Mouse (Mus musculus) hindbrain, embryonic 11.5 days (tissue): Measurements from ENCODE around the gene Ehd1. TPM values are rescaled to one million over a fixed set of nuclear protein-coding genes. Genes with fewer than 3 reads are reported as not detected.

ENCODE experiments used
- ATAC-seq: fragments of 200-750 bp; cut with Nextera tagmentation; 2 replicates; pipeline ENCODE4 v1.8.0; 2017; ENCODE audit warnings: mild to moderate bottlenecking, moderate TSS enrichment, moderate library complexity; ENCODE audit not compliant: low FRiP score
- DNase-seq: peaks from one replicate; pipeline ENCODE4 v3.0.0-alpha.2; 2015; ENCODE audit warnings: low spot score
- H3K27ac ChIP-seq: fragments of 300-500 bp; sonication (generic); 2 replicates; pipeline ENCODE4 v1.5.1; 2014; ENCODE audit warnings: mild to moderate bottlenecking, low read depth, low read length
- H3K27me3 ChIP-seq: fragments of 300-500 bp; sonication (generic); 2 replicates; pipeline ENCODE4 v1.6.1; 2014; ENCODE audit warnings: mild to moderate bottlenecking, low read length, moderate library complexity, mixed read lengths; ENCODE audit not compliant: control insufficient read depth, insufficient read depth
- H3K36me3 ChIP-seq: fragments of 300-500 bp; sonication (generic); 2 replicates; pipeline ENCODE4 v1.6.1; 2014; ENCODE audit warnings: mild to moderate bottlenecking, low read length, moderate library complexity, mixed read lengths; ENCODE audit not compliant: control insufficient read depth, insufficient read depth
- H3K4me1 ChIP-seq: fragments of 300-500 bp; sonication (generic); replicated peaks from 2 replicates; pipeline ENCODE4 v1.6.1; 2014; ENCODE audit warnings: low read length, mixed read lengths; ENCODE audit not compliant: control insufficient read depth, insufficient read depth
- H3K4me2 ChIP-seq: fragments of 300-500 bp; sonication (generic); replicated peaks from 2 replicates; pipeline ENCODE4 v1.6.1; 2014; ENCODE audit warnings: mild to moderate bottlenecking, low read depth, low read length
- H3K4me3 ChIP-seq: fragments of 300-500 bp; sonication (generic); 2 replicates; pipeline ENCODE4 v1.5.1; 2014; ENCODE audit warnings: low read depth, low read length
- H3K9ac ChIP-seq: fragments of 300-500 bp; sonication (generic); 2 replicates; pipeline ENCODE4 v1.6.1; 2014; ENCODE audit warnings: low read depth, low read length
- H3K9me3 ChIP-seq: fragments of 300-500 bp; sonication (generic); 2 replicates; pipeline ENCODE4 v1.6.1; 2016; ENCODE audit warnings: low read length; ENCODE audit not compliant: control insufficient read depth
- WGBS: fragments of 180-500 bp; shearing (Covaris S2); extraction: QIAGEN DNeasy Blood & Tissue Kit; methylation state at CpG from one replicate; pipeline ENCODE4 v1.1.7; 2014; 5-methylcytosine and 5-hydroxymethylcytosine counted together
- polyA plus RNA-seq: library from polyadenylated mRNA; unstranded; fragments of >200 nt; fragmentation: Nextera tagmentation; extraction: Ambion mirVana; gene quantifications from 2 replicates; pipeline ENCODE4 v1.2.1, GENCODE M21; 2014

The Ehd1 gene
- polyA plus RNA-seq = 62.6 and 67.4 TPM in 2 replicates

- under 1% methylated on average over 96 of the region's 106 CpGs for WGBS
- peak within 1 kb of the TSS; percentile 73; the same call in 1 of the 2 replicates for H3K27ac ChIP-seq
- peak within 1 kb of the TSS; percentile 90 for H3K4me3 ChIP-seq
- H3K4me1 ChIP-seq = peaks cover 11% of the 10 kb centered on the region
- no peaks in the 10 kb centered on the region for H3K9me3 ChIP-seq
- DNase-seq = peak; percentile 99
- ATAC-seq = peak; percentile 95
- peaks cover 5% of the 10 kb centered on the region; the same call in 1 of the 2 replicates for H3K36me3 ChIP-seq
- H3K27me3 ChIP-seq = no peaks in the 10 kb centered on the region
- H3K9ac ChIP-seq = peak within 1 kb of the TSS; percentile 77
- H3K4me2 ChIP-seq = peak within 1 kb of the TSS; percentile 88
Measured at GRCm38 (mm10) chr19:6276426-6277421, at the start of gene Ehd1. Gene Ehd1 (plus strand): TSS chr19:6276725.

- WGBS = 91% methylated on average over 14 of the region's 14 CpGs
Measured at GRCm38 (mm10) chr19:6226763-6227162, 49.8 kb upstream of the Ehd1 start.

GRCm38 (mm10) chr19:6227864-6228263, 48.7 kb upstream of the Ehd1 start:
- H3K9me3 ChIP-seq = no peaks in the 10 kb centered on the region
- no peak overlapping the region for H3K9ac ChIP-seq
- H3K4me1 ChIP-seq = no peaks in the 10 kb centered on the region
- no peak overlapping the region for H3K27ac ChIP-seq
- H3K36me3 ChIP-seq = no peaks in the 10 kb centered on the region; the same call in 1 of the 2 replicates
- no peaks in the 10 kb centered on the region for H3K27me3 ChIP-seq
- H3K4me2 ChIP-seq = no peak overlapping the region
- ATAC-seq (no peak), DNase-seq (no peak)
- H3K4me3 ChIP-seq = no peak overlapping the region
- 84% methylated on average over 4 of the region's 4 CpGs for WGBS

More at GRCm38 (mm10) chr19:6226763-6227162, 49.8 kb upstream of the Ehd1 start:
- Histone ChIP-seq H3K4me3 (no peak overlapping the region), H3K36me3 (no peaks in the 10 kb centered on the region), H3K27ac (no peak overlapping the region), H3K9ac (no peak overlapping the region), H3K9me3 (no peaks in the 10 kb centered on the region), H3K4me2 (no peak overlapping the region), H3K27me3 (no peaks in the 10 kb centered on the region), H3K4me1 (no peaks in the 10 kb centered on the region)
- no peak for ATAC-seq
- DNase-seq = no peak

- 91% methylated on average over 4 of the region's 4 CpGs for WGBS
- Histone ChIP-seq H3K36me3 (no peaks in the 10 kb centered on the region; the same call in 1 of the 2 replicates), H3K27ac (no peak overlapping the region), H3K27me3 (no peaks in the 10 kb centered on the region), H3K4me2 (no peak overlapping the region), H3K9me3 (no peaks in the 10 kb centered on the region), H3K4me3 (no peak overlapping the region), H3K4me1 (peaks cover 4% of the 10 kb centered on the region; the same call in 1 of the 2 replicates), H3K9ac (no peak overlapping the region)
- DNase-seq (no peak), ATAC-seq (no peak)
Measured at GRCm38 (mm10) chr19:6230411-6230810, 46.1 kb upstream of the Ehd1 start.

- peaks cover 4% of the 10 kb centered on the region; the same call in 1 of the 2 replicates for H3K4me1 ChIP-seq
- H3K27me3 ChIP-seq = no peaks in the 10 kb centered on the region
- H3K4me3 ChIP-seq = no peak overlapping the region
- no peak overlapping the region for H3K9ac ChIP-seq
- WGBS = 82% methylated on average over 2 of the region's 2 CpGs
- H3K27ac ChIP-seq = no peak overlapping the region
- DNase-seq (no peak), ATAC-seq (no peak)
- H3K36me3 ChIP-seq = no peaks in the 10 kb centered on the region; the same call in 1 of the 2 replicates
- no peak overlapping the region for H3K4me2 ChIP-seq
- no peaks in the 10 kb centered on the region for H3K9me3 ChIP-seq
Measured at GRCm38 (mm10) chr19:6231036-6231435, 45.5 kb upstream of the Ehd1 start.

- no peaks in the 10 kb centered on the region; the same call in 1 of the 2 replicates for H3K36me3 ChIP-seq
- H3K9me3 ChIP-seq = no peaks in the 10 kb centered on the region
- H3K27ac ChIP-seq = no peak overlapping the region
- H3K4me3 ChIP-seq = no peak overlapping the region
- H3K4me2 ChIP-seq = no peak overlapping the region
- no peaks in the 10 kb centered on the region for H3K27me3 ChIP-seq
- 80% methylated on average over 16 of the region's 16 CpGs for WGBS
- no peak overlapping the region for H3K9ac ChIP-seq
- H3K4me1 ChIP-seq = peaks cover 4% of the 10 kb centered on the region; the same call in 1 of the 2 replicates
- no peak for DNase-seq
- no peak for ATAC-seq
Measured at GRCm38 (mm10) chr19:6233647-6234046, 42.9 kb upstream of the Ehd1 start.

- no peak for ATAC-seq
- no peaks in the 10 kb centered on the region for H3K27me3 ChIP-seq
- H3K4me1 ChIP-seq = peaks cover 4% of the 10 kb centered on the region; the same call in 1 of the 2 replicates
- no peaks in the 10 kb centered on the region for H3K9me3 ChIP-seq
- H3K27ac ChIP-seq = no peak overlapping the region
- peak overlapping the region; percentile 59 for H3K4me2 ChIP-seq
- peak overlapping the region; percentile 85 for H3K4me3 ChIP-seq
- peak overlapping the region; percentile 87; the same call in 1 of the 2 replicates for H3K9ac ChIP-seq
- no peaks in the 10 kb centered on the region; the same call in 1 of the 2 replicates for H3K36me3 ChIP-seq
- WGBS = 64% methylated on average over 11 of the region's 11 CpGs
- no peak for DNase-seq
Measured at GRCm38 (mm10) chr19:6234337-6235083, 42.0 kb upstream of the Ehd1 start.
